Mouse (Mus musculus): ENCODE results near the gene Raet1d. TPM values are rescaled to one million over a fixed set of nuclear protein-coding genes. Genes with fewer than 3 reads are reported as not detected.
"Not testable (repeated sequence)": the region's sequence is repeated elsewhere in the genome, so short reads cannot be mapped to it uniquely, and the experiment has no call there.

Gene Raet1d
- polyA plus RNA-seq (2015; fragmentation: Nextera tagmentation; extraction: Ambion mirVana): 7.3 and 11.0 TPM in 2 replicates

- H3K27ac ChIP-seq; H3K4me3 ChIP-seq; H3K9me3 ChIP-seq (replicated peaks); H3K27me3 ChIP-seq; ATAC-seq; H3K36me3 ChIP-seq (ENCODE audit: poor library complexity, severe bottlenecking); H3K4me1 ChIP-seq; H3K4me2 ChIP-seq; H3K9ac ChIP-seq: not testable (repeated sequence)
- 75% methylated on average over 3 of the region's 3 CpGs for WGBS
Measured at GRCm38 (mm10) chr10:22360252-22360651, at the start of gene Raet1d. Gene Raet1d, plus strand, starts transcription at chr10:22360552.

DNA sequence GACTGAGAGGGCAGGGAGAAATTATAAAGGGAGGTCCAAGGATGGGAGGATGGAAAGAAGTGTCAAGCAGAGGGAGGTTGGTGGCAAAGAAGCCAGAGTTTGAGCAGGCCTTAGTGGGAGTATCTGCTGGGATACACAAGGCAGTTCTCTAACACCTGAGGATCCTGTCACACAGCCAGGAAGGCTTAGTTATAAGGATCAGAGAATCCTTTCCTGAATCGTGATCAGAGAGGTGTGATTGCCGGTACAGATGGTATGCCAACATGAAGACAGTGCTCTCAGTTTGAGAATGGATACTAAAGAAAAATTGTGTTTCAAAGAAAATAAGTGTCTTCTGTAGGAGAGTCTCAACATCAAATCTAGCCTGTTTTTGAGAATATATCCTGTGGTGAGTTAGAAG is 37.5 kb upstream of the Raet1d start:
- no peaks in the 10 kb centered on the region for H3K27me3 ChIP-seq
- no peaks in the 10 kb centered on the region for H3K4me1 ChIP-seq
- H3K9me3 ChIP-seq (replicated peaks): no peaks in the 10 kb centered on the region
- H3K4me3 ChIP-seq: no peak overlapping the region
- no peak overlapping the region for H3K4me2 ChIP-seq
- WGBS: 89% methylated on average over 2 of the region's 2 CpGs
- H3K36me3 ChIP-seq (ENCODE audit: poor library complexity, severe bottlenecking): no peaks in the 10 kb centered on the region
- ATAC-seq: no peak
- H3K27ac ChIP-seq: no peak overlapping the region
- no peak overlapping the region for H3K9ac ChIP-seq

DNA sequence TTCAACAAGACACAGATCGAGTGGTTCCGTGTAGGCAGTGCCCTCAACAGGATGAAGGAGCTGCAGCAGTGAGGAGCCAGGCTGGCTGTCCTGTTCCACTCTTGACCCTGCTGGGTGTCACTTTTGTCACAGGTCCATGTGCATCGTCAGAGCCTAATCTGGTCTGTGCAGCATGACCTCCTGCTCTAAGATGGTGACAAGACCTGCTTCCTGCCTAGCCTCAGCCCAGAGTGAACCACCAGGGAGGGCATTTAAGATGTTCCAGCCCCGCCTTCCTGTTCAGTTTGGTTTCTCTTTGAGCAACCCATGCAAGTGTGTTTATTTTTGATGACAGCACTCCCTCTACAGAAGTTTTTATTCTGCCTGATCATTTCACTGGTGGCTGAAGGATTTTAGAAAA is 14.6 kb upstream of the Raet1d start:
- H3K9ac ChIP-seq; H3K9me3 ChIP-seq (replicated peaks); H3K36me3 ChIP-seq (ENCODE audit: poor library complexity, severe bottlenecking); H3K4me1 ChIP-seq; H3K27ac ChIP-seq; H3K4me2 ChIP-seq; H3K4me3 ChIP-seq; H3K27me3 ChIP-seq; ATAC-seq: not testable (repeated sequence)
- 86% methylated on average over 4 of the region's 4 CpGs for WGBS

GRCm38 (mm10) chr10:22353548-22354195 is 6.7 kb upstream of the Raet1d start:
- not testable (repeated sequence) for H3K4me3 ChIP-seq; H3K27me3 ChIP-seq; H3K36me3 ChIP-seq (ENCODE audit: poor library complexity, severe bottlenecking); ATAC-seq; H3K9me3 ChIP-seq (replicated peaks); H3K27ac ChIP-seq; H3K4me2 ChIP-seq; H3K9ac ChIP-seq; H3K4me1 ChIP-seq
- WGBS: 79% methylated on average over 6 of the region's 6 CpGs

DNA sequence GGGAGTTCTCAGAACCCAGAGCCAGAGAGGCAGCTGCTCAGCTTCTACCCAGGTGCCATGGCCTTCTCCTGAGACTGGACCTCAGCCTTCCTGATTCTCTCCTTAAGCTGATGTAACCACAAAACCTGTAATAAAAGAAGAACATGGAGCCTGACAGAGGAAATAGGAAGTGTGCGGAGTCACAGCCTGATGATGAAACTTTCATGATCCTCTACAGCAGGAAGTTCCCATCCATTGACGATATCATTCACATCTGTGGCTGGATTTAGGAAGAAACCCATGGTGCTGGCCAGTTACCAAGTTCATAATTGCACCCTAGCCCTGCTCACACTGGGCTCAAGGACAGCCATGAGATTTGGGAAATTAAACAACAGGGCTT is 6.2 kb upstream of the Raet1d start:
- H3K27me3 ChIP-seq; H3K4me3 ChIP-seq; H3K27ac ChIP-seq; H3K4me2 ChIP-seq; H3K9ac ChIP-seq; ATAC-seq; H3K36me3 ChIP-seq (ENCODE audit: poor library complexity, severe bottlenecking); H3K9me3 ChIP-seq (replicated peaks); H3K4me1 ChIP-seq: not testable (repeated sequence)
- WGBS: 92% methylated on average over 2 of the region's 2 CpGs

GRCm38 (mm10) chr10:22357373-22357772 is 3.0 kb upstream of the Raet1d start:
- 84% methylated on average over 1 of the region's 1 CpGs for WGBS
- not testable (repeated sequence) for H3K27me3 ChIP-seq; H3K4me3 ChIP-seq; H3K36me3 ChIP-seq (ENCODE audit: poor library complexity, severe bottlenecking); H3K27ac ChIP-seq; H3K9ac ChIP-seq; H3K4me2 ChIP-seq; H3K9me3 ChIP-seq (replicated peaks); ATAC-seq; H3K4me1 ChIP-seq

DNA sequence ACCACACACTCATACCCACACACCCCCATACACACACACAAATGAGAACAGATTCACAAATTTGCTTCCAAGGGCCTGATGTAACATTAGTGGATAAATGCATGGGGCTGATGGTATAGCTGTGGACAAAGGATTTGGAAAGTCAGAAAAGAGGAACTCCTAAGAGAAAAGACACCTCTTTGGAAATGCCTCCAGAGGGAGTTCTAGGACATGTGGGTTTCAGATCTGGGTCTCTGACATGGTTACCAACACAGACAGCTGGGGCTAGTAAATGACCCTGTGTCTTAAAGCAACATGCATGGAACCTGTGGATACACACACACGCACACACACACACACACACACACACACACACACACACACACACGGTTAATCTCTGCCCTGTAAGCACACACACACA is 605 bp downstream of the Raet1d start:
- H3K36me3 ChIP-seq (ENCODE audit: poor library complexity, severe bottlenecking); ATAC-seq: not testable (repeated sequence)
- WGBS: 49% methylated on average over 2 of the region's 2 CpGs

GRCm38 (mm10) chr10:22361415-22362352 is 1.3 kb downstream of the Raet1d start:
- not testable (repeated sequence) for H3K27me3 ChIP-seq; H3K9me3 ChIP-seq (replicated peaks); H3K4me3 ChIP-seq; H3K27ac ChIP-seq; H3K36me3 ChIP-seq (ENCODE audit: poor library complexity, severe bottlenecking); H3K9ac ChIP-seq; H3K4me1 ChIP-seq
- under 1% methylated on average over 8 of the region's 15 CpGs for WGBS
- ATAC-seq: peak; percentile 95
- peak overlapping the region; percentile 42 for H3K4me2 ChIP-seq

More for the DNA sequence above, 605 bp downstream of the Raet1d start:
- H3K4me3 ChIP-seq; H3K27me3 ChIP-seq; H3K9me3 ChIP-seq (replicated peaks); H3K27ac ChIP-seq; H3K9ac ChIP-seq; H3K4me2 ChIP-seq; H3K4me1 ChIP-seq: not testable (repeated sequence)

DNA sequence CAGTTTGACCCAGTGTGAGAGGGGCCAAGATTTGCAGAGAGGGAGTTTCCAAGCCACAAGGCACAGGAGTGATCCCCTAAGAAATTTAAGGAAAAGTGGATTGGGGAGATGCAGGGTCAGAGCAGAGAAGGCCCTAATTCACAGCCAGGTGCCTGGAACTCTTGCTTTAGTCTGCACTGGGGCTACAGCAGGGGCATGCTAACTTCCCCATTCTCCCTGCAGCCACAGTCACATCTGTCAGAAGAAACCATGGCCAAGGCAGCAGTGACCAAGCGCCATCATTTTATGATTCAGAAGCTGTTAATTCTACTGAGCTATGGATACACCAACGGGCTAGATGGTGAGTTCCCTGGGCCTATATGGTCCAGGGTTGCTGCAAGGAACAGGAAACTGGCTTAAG is 2.1 kb downstream of the Raet1d start:
- not testable (repeated sequence) for H3K9ac ChIP-seq; H3K27me3 ChIP-seq; H3K4me3 ChIP-seq; H3K27ac ChIP-seq; H3K4me2 ChIP-seq; ATAC-seq; H3K36me3 ChIP-seq (ENCODE audit: poor library complexity, severe bottlenecking); H3K4me1 ChIP-seq; H3K9me3 ChIP-seq (replicated peaks)
- WGBS: 83% methylated on average over 2 of the region's 2 CpGs

- not testable (repeated sequence) for H3K27me3 ChIP-seq; H3K9me3 ChIP-seq (replicated peaks); H3K4me3 ChIP-seq; H3K9ac ChIP-seq; H3K4me2 ChIP-seq; H3K4me1 ChIP-seq; H3K36me3 ChIP-seq (ENCODE audit: poor library complexity, severe bottlenecking); H3K27ac ChIP-seq; ATAC-seq
- 79% methylated on average over 2 of the region's 2 CpGs for WGBS
Measured at GRCm38 (mm10) chr10:22364915-22365314, 4.6 kb downstream of the Raet1d start.

- H3K4me2 ChIP-seq: peak overlapping the region; percentile 24; the same call in 1 of the 2 replicates
- 8% methylated on average over 5 of the region's 10 CpGs for WGBS
- not testable (repeated sequence) for H3K9ac ChIP-seq; H3K4me1 ChIP-seq; H3K27me3 ChIP-seq; H3K4me3 ChIP-seq; H3K27ac ChIP-seq; H3K9me3 ChIP-seq (replicated peaks); H3K36me3 ChIP-seq (ENCODE audit: poor library complexity, severe bottlenecking)
- peak; percentile 72 for ATAC-seq
Measured at GRCm38 (mm10) chr10:22381226-22381625, 20.9 kb downstream of the Raet1d start.

DNA sequence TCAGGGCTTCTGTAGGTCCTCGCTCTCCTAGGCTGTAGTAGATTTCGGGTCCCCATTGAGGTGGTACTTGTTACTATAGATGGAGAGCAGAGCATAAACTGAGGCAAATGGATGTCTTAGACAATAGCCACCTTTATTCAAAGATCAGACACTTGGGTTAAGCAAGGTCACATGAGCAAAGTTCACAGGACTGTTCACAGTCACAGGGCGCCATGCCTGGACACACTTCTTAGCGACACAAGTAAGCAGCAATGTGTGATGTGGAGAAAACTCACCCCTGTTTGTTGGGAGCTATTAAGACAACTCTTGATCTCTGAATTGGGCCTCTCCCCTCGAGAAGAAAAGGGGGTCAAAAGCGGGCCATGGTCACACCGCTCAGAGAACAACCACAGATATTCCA is 29.8 kb downstream of the Raet1d start:
- H3K36me3 ChIP-seq (ENCODE audit: poor library complexity, severe bottlenecking); H3K4me2 ChIP-seq; H3K27me3 ChIP-seq; H3K27ac ChIP-seq; H3K4me3 ChIP-seq; ATAC-seq; H3K9me3 ChIP-seq (replicated peaks); H3K4me1 ChIP-seq; H3K9ac ChIP-seq: not testable (repeated sequence)
- WGBS: 89% methylated on average over 7 of the region's 7 CpGs

Measured in forebrain, embryonic 13.5 days (tissue).